Mouse (Mus musculus): ENCODE results near the gene Lrrc75a.

The Lrrc75a gene

DNA sequence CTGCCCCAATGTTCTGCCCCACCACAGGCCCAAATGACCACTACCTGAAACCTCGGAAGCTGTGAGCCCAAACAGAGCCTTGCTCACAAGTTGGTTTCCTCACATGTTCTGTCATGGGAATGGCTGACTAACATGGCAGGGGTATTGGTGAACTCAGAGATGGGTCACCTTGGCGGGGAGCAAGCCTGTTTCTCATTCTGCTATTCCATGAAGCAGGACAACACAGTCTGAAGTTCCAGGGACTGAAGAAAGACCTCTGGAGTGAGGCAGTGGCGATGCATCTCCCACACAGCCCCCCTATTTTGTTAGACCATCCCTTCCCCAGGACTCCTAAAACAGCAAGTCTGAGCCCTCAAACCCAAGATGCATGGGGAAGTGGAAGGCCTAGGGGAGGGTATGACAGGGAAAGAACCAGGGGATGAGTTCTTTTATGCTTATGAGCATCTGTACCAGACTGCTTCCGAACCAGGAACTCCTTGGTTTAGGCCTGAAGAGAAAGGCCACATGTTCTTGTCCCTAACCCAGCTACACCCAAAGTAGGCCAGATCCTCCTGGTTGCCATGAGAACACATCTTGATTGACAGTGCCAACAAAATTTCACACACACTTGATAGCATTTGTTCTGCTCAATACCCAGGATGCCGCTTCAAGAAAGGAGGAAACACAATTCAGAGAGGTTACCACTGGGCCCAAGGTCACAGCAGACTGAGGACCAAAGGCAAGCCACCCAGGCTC is 3.6 kb downstream of the Lrrc75a start:
- DNase-seq = no peak

DNA sequence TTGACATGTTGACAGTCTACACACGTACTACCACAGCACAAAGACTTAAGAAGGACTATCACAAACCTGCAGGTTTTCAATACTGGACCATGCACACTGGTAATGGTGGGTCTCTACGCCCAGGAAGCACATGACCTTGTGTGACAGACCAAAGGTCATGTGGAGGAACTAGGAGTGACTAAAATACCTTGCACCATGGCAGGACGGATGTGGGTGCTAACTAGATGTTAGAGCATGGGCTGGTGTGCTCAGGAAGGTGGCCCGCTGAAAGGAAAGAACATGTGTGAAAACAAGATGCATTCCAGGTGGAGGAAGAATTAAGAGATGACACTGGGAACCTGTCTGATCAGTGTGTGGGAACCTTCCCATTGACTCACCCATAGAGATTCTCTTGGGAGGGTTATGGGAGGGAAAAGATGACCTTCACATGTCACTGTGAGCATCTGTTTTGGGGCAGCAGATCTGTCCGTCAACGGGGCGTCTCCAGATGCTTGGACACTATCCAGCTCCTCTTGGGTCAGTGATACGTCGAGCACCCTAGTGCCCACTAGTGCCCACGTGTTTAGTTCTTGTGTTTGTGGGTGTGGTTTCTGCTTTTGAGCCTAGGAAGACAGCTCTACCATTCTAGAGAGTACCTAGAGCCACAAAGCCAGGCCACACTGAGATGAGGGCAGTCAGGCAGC is 4.5 kb downstream of the Lrrc75a start:
- no peak for DNase-seq

- peak; percentile 89 for DNase-seq
Measured at GRCm38 (mm10) chr11:62643011-62643631, 5.2 kb downstream of the Lrrc75a start.

GRCm38 (mm10) chr11:62642023-62642844 is 6.1 kb downstream of the Lrrc75a start:
- peak; percentile 67 for DNase-seq

DNA sequence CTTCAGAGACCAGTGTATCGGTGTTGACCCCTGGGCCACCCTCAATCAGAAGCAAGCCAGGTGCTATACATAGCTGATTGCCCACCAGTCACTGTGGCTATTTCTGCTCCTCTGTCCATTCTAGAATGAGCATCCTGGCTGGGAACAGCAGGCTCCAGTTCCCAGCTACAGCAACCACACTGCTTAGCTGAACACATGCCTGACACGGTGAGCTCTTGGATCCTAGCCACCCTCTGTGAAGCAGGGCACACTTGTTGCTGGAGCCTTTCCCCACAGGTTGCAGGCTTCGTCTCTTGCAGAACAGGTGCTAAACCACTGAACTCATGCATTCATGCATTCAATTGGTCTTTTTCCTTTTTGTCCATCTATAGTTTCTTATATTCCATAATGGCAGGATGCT is 7.9 kb downstream of the Lrrc75a start:
- DNase-seq = no peak

DNA sequence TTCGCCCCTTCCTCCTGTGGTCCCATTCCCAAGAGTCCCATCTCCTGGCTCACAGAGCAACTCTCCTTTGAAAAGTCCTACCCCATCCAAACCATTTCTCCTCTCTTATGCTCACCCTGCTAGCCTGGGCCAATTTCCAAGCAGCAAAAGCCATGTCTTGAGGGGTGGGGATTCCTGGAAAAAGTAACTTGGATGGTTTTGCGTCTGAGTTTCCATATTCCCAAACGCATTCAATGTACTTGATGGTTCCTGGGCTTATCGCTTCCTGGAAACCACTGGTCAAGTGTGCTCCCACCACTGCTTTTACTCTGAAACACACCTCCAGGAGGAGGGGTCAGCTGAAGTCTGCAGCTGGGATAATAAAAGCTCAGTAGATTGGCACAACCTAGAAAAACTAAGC is 9.9 kb downstream of the Lrrc75a start:
- DNase-seq = no peak

DNA sequence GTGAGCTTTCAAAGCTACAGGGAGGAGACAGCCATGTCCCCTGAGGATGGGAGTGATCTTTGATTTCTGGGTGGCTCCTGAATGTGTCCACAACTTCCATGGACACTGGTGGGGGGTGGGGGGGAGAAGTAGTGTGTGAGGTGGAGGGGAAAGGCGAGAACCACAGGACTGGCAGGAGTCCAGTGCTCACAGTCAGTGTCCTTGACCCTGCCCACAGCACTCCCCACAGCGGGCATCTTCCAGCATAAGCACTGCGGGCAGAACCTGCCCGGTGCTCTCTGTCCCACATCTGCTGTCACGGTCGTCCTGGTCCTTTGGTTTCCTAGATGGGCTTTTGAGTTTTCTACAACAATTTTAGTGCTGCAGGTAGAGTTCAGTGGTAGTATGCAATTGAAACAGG is 10.5 kb downstream of the Lrrc75a start:
- no peak for DNase-seq

DNA sequence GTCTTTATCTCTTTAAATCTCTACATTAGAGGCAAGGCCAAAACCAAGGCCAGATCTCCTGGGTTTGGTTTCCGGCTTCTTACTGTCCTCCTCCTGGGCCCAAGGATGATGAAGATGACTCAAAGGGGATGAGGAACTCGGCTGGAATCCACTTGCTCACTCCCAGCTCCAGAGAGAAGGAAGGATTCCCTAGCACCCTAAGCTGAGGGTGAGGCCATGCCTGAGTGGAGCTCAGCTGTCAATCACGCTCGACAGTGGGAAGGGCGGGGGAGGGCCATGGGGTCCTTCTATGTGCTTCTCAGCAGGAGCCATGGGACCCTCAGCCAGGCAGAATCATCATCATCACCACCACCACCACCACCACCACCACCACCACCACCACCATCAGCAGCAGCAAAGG is 10.9 kb downstream of the Lrrc75a start:
- no peak for DNase-seq

GRCm38 (mm10) chr11:62636840-62637221 is 11.5 kb downstream of the Lrrc75a start:
- peak; percentile 34 for DNase-seq

GRCm38 (mm10) chr11:62636105-62636839 is 12.1 kb downstream of the Lrrc75a start:
- no peak for DNase-seq

GRCm38 (mm10) chr11:62635406-62635805 is 12.9 kb downstream of the Lrrc75a start:
- peak; percentile 16 for DNase-seq

DNA sequence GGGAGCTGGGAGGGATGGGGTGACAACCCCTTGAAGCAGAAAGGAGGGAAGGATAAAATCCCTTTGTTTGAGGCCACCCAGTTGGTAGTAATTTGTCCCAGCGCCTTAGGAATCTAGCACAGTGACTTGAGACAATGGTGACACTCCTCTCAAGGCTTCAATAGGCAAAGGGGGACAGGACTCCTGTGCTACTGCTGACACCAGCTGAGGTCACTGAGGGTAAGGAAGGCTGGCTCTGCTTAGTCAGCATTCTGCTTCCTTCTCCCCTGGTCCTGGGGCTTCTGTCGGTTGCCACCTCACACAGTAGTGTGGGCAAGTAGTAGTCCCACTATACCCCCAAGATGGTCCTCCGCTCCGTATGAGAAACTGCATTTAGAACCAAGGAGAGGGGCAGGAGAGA is 17.2 kb downstream of the Lrrc75a start:
- DNase-seq = no peak

DNA sequence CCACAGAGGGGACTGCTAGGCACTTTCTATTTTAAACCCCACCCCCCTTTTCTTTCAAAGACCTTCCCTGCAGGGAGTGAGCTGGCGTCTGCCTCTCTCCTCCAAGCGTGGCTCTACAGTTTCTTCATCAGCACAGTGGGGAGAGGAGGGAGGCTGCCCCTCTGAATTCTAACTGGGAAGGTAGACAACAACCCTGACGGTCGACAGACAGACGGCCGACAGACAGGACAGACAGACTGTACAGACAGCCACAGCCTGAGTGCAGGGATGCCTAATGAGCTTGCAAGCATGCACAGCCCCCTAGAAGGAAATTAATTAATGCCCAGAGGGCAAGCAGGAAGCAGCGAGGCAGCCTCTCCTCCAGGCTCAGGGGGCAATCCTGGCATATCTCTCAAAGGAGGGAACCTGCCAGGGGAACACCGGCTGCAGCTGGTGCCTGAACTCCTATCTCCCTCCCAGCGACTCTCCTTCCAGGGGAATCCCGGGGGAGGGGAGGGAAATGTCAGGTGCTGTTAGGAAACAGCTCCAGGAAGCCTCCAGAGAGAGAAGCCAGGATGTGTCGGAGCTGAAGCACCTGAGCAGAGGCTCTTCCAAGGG is 18.0 kb downstream of the Lrrc75a start:
- DNase-seq = no peak

- DNase-seq = peak; percentile 34
Measured at GRCm38 (mm10) chr11:62629352-62630224, 18.7 kb downstream of the Lrrc75a start.

GRCm38 (mm10) chr11:62624341-62625291 is 23.7 kb downstream of the Lrrc75a start:
- DNase-seq = peak; percentile 32

GRCm38 (mm10) chr11:62622850-62623249 is 25.5 kb downstream of the Lrrc75a start:
- DNase-seq = no peak

DNA sequence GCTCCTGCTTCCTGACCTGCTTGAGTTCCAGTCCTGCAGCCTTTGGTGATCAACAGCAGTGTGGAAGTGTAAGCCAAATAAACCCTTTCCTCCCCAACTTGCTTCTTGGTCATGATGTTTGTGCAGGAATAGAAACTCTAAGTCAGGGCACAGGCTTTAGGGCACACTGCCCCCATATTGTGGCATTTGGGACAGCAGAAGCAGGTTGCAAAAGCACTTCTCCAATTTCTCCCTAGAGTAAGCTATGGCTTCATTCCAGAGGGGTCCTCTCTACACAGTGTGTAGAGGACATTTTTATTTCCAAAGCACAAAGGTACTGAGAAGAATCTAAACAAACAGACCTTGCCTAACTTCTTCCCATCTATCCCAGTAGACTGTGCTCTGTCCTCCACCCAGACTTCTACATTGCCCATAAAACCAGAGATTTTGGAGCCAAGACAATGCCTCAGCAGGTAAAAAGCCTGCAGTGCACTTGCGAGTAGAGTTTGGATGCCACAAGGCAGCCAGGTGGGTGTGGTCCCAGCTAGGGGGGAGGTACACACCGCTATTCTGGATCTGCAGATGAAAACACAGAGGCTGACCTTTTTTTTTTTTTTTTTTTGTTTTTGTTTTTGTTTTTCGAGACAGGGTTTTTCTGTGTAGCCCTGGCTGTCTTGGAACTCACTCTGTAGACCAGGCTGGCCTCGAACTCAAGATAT is 26.6 kb downstream of the Lrrc75a start:
- no peak for DNase-seq

DNA sequence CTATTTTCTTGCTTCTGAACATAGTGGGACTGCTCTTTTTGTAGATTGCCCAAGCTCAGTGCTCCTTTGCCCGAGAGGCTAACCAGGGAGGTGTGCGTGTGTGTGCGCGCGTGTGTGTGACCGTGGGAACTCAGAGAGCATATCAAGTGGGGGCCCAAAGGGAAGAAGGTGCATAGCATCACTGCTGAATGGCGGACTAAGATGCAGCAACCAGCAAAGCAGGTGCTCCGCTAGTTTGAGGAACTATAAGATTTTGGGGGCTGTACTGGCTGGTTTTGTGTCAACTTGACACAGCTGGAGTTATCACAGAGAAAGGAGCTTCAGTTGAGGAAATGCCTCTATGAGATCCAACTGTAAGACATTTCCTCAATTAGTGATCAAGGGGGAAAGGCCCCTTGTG is 27.2 kb downstream of the Lrrc75a start:
- no peak for DNase-seq

DNA sequence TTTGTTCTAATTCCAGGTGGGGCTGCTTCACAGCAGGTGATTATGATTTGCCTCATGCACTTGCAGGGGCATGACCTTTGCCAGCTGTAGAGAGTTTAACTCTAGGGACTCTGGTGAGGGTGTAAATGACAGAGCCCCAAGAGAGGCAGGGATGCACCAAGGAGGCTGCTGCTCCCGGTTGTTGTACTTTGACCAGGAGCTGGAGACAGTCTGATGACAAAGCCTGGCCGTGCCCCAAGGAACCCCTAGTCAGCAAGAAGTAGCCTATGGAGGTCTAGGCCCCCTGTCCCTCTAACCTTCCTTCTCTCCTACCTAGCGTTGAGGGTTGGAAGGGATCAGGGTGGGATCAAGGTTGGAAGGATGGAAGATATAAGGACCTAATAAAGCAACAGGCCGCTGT is 32.9 kb downstream of the Lrrc75a start:
- DNase-seq = no peak
